ENCODE assay signal across 23 mouse cellular contexts in the genomic region with DNA sequence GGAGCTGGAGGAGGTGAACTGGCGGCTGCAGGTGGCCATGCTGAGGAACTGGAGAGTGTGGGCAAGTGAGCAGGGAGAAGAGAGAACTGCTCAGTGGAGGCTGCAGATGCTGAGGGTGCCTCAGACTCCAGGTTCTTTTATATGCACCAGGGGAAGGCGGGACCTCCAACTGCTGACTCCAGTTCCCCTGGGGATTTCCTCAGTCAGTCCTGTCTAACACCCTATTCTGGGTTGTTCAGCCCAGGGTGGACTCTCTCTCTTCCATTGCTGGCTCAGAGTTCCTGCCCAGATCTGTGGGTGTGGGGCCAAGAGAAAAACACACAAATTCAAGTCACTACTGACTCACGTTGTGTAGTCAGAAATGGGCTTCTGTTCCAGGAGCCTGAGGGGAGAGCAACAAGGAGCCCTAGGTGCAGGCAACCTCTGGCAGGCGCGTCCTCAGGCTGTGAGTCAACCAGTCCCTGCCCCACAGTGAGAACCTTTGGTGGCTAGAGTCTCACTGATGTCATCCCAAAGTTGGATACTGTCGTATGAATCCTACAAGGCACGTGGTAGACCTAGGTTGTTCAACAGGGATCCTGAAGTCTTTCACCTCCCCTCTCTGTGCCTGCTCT. TPM values are rescaled to one million over a fixed set of nuclear protein-coding genes. Genes with fewer than 3 reads are reported as not detected.
DNase-seq lines count a peak whose midpoint lies in the region; ATAC-seq and TF ChIP-seq lines count a peak whose summit lies in the region.
"Had no signal": no experiment of that assay in that cellular context is flagged by ENCODE, and none has a peak within 500 bp of the region (broad histone marks: within the 10 kb centered on the region; RNA-seq: fewer than 3 reads in every experiment).

A gene (minus strand): TSS at position 51 of the 614 bp plus-strand sequence.

- H3K27me3 ChIP-seq in forebrain, embryonic 10.5 days (ENCODE audit: poor library complexity, severe bottlenecking), result no peaks in the 10 kb centered on the region
- no peaks in the 10 kb centered on the region for H3K27me3 ChIP-seq in forebrain, embryonic 15.5 days
- H3K27me3 ChIP-seq in liver, postnatal 0 days (ENCODE audit: insufficient read depth, low read length), result no peaks in the 10 kb centered on the region
- H3K27me3 ChIP-seq in liver, embryonic 12.5 days (replicated peaks), result no peaks in the 10 kb centered on the region
- H3K27me3 ChIP-seq: embryonic facial prominence, embryonic 12.5 days; heart, embryonic 13.5 days; hindbrain, embryonic 12.5 days had no signal

- no peaks in the 10 kb centered on the region for H3K4me1 ChIP-seq in forebrain, embryonic 10.5 days
- H3K4me1 ChIP-seq in forebrain, embryonic 15.5 days, result no peaks in the 10 kb centered on the region
- H3K4me1 ChIP-seq in liver, postnatal 0 days (ENCODE audit: insufficient read depth), result no peaks in the 10 kb centered on the region
- no peaks in the 10 kb centered on the region for H3K4me1 ChIP-seq in liver, embryonic 12.5 days
- H3K4me1 ChIP-seq: embryonic facial prominence, embryonic 12.5 days; heart, embryonic 13.5 days; hindbrain, embryonic 12.5 days had no signal

- no peak within 1 kb of the TSS for H3K4me3 ChIP-seq in forebrain, embryonic 10.5 days
- no peak within 1 kb of the TSS for H3K4me3 ChIP-seq in forebrain, embryonic 15.5 days
- no peak within 1 kb of the TSS for H3K4me3 ChIP-seq in liver, postnatal 0 days (ENCODE audit: low read depth, low read length)
- no peak within 1 kb of the TSS for H3K4me3 ChIP-seq in liver, embryonic 12.5 days
- H3K4me3 ChIP-seq: embryonic facial prominence, embryonic 12.5 days; heart, embryonic 13.5 days; hindbrain, embryonic 12.5 days had no signal

- no peaks in the 10 kb centered on the region for H3K36me3 ChIP-seq in forebrain, embryonic 10.5 days (replicated peaks)
- no peaks in the 10 kb centered on the region for H3K36me3 ChIP-seq in forebrain, embryonic 15.5 days
- H3K36me3 ChIP-seq in liver, postnatal 0 days (replicated peaks; ENCODE audit: insufficient read depth, low read length), result no peaks in the 10 kb centered on the region
- H3K36me3 ChIP-seq in liver, embryonic 12.5 days, result no peaks in the 10 kb centered on the region
- H3K36me3 ChIP-seq: embryonic facial prominence, embryonic 12.5 days; heart, embryonic 13.5 days; hindbrain, embryonic 12.5 days had no signal

- no peaks in the 10 kb centered on the region for H3K9me3 ChIP-seq in forebrain, embryonic 10.5 days
- no peaks in the 10 kb centered on the region for H3K9me3 ChIP-seq in forebrain, embryonic 15.5 days
- no peaks in the 10 kb centered on the region for H3K9me3 ChIP-seq in liver, postnatal 0 days (ENCODE audit: low read length)
- no peaks in the 10 kb centered on the region for H3K9me3 ChIP-seq in liver, embryonic 12.5 days (replicated peaks)
- H3K9me3 ChIP-seq: embryonic facial prominence, embryonic 12.5 days; heart, embryonic 13.5 days; hindbrain, embryonic 12.5 days had no signal

- ATAC-seq in forebrain, embryonic 15.5 days (replicated peaks), result no peak
- ATAC-seq in liver, postnatal 0 days, result no peak
- no peak for ATAC-seq in liver, embryonic 12.5 days
- ATAC-seq: forebrain, embryonic 14.5 days; hindbrain, embryonic 16.5 days; inflammation-experienced regulatory T-cells, adult 6 months; intestine, postnatal 0 days had no signal

- peak; percentile 10 for DNase-seq in forebrain, embryonic 10.5 days (ENCODE audit: extremely low spot score, low spot score)
- DNase-seq in liver, postnatal 0 days, result peak; percentile 3
- peak; percentile 4 for DNase-seq in fibroblast of lung, adult 2 months (ENCODE audit: low read depth)
- no peak for DNase-seq in natural killer cell, adult 2 months (ENCODE audit: low spot score in 2 of 2)
- DNase-seq in urinary bladder, postnatal 36 days (ENCODE audit: low spot score in 2 of 2), result no peak
- DNase-seq: adrenal gland, postnatal 14 days; cerebellum, adult 11-12 months; cerebellum, adult 9-10 months; cerebellum, postnatal 25 days; gastrocnemius, postnatal 10 days; heart, postnatal 4 days had no signal

- H3K4me2 ChIP-seq in forebrain, embryonic 15.5 days (replicated peaks), result no peak within 1 kb of the TSS
- H3K4me2 ChIP-seq in liver, postnatal 0 days (ENCODE audit: low read depth, low read length), result no peak within 1 kb of the TSS
- H3K4me2 ChIP-seq in liver, embryonic 12.5 days, result no peak within 1 kb of the TSS
- H3K4me2 ChIP-seq: embryonic facial prominence, embryonic 12.5 days; heart, embryonic 13.5 days; hindbrain, embryonic 12.5 days had no signal

- no peak for TF ChIP-seq EP300 in liver, postnatal 0 days (IDR thresholded peaks at IDR 0.05; ENCODE audit: low read depth)

- no peak within 1 kb of the TSS for H3K27ac ChIP-seq in forebrain, embryonic 10.5 days
- no peak within 1 kb of the TSS for H3K27ac ChIP-seq in forebrain, embryonic 15.5 days (replicated peaks)
- H3K27ac ChIP-seq in liver, postnatal 0 days (ENCODE audit: low read depth), result no peak within 1 kb of the TSS
- H3K27ac ChIP-seq in liver, embryonic 12.5 days, result no peak within 1 kb of the TSS
- H3K27ac ChIP-seq: embryonic facial prominence, embryonic 12.5 days; heart, embryonic 13.5 days; hindbrain, embryonic 12.5 days had no signal

- H3K9ac ChIP-seq in forebrain, embryonic 15.5 days (replicated peaks), result no peak within 1 kb of the TSS
- no peak within 1 kb of the TSS for H3K9ac ChIP-seq in liver, postnatal 0 days (replicated peaks)
- H3K9ac ChIP-seq in liver, embryonic 12.5 days, result no peak within 1 kb of the TSS
- H3K9ac ChIP-seq: embryonic facial prominence, embryonic 12.5 days; heart, embryonic 13.5 days; hindbrain, embryonic 12.5 days had no signal

- 86% methylated on average over 7 of the region's 7 CpGs for WGBS in forebrain, embryonic 10.5 days
- 85% methylated on average over 7 of the region's 7 CpGs for WGBS in forebrain, embryonic 15.5 days
- 70% methylated on average over 7 of the region's 7 CpGs for WGBS in liver, postnatal 0 days (ENCODE audit: insufficient replicate concordance)
- 56% methylated on average over 7 of the region's 7 CpGs for WGBS in liver, embryonic 12.5 days (ENCODE audit: insufficient replicate concordance)

- TF ChIP-seq CTCF in liver, postnatal 0 days (IDR thresholded peaks at IDR 0.05; ENCODE audit: low read depth), result no peak

RNA-seq across cellular contexts. Expression of the gene that starts here (rescaled TPM):
- polyA plus RNA-seq in forebrain, embryonic 10.5 days (2016; fragmentation: Nextera tagmentation; extraction: Ambion mirVana), result not detected in 2 replicates
- polyA plus RNA-seq in forebrain, embryonic 15.5 days (2015; fragmentation: Nextera tagmentation; extraction: Ambion mirVana), result not detected in 2 replicates
- polyA plus RNA-seq in liver, postnatal 0 days (2015; fragmentation: Nextera tagmentation; extraction: Ambion mirVana), result not detected in 2 replicates
- polyA plus RNA-seq in liver, embryonic 12.5 days (2016; fragmentation: Nextera tagmentation; extraction: Ambion mirVana), result not detected in 2 replicates
- polyA plus RNA-seq: cortical plate, adult 2 months; embryonic facial prominence, embryonic 12.5 days; forebrain, embryonic 14.5 days; frontal cortex, adult 2 months; heart, embryonic 13.5 days; heart, postnatal 0 days; hindbrain, embryonic 12.5 days; hindbrain, embryonic 16.5 days; inflammation-experienced regulatory T-cells, adult 6 months; intestine, postnatal 0 days had no signal

Comparison
In these comparisons a context has a peak if more than half of its experiments do, and no peak if none do; other contexts are left out.
1. Peak in DNase-seq in forebrain, embryonic 10.5 days; RNA of the gene not detected or under 1 TPM.
2. Peak in DNase-seq in liver, postnatal 0 days; RNA of the gene not detected or under 1 TPM.